Mouse (Mus musculus) intestine, embryonic 16.5 days (tissue): ENCODE measurements at regions not wholly inside any gene's neighbourhood (a gene's known extent, or its start where the extent isn't known, plus 50 kb on each side); places are given as distances from the start of the nearest gene placed in this dataset.

Experiments
- ATAC-seq: fragments of 200-750 bp; cut with Nextera tagmentation; 2 replicates; pipeline ENCODE4 v1.8.0; 2017; ENCODE audit warnings: moderate TSS enrichment, moderate library complexity
- H3K27ac ChIP-seq: fragments of 300-500 bp; sonication (generic); 2 replicates; pipeline ENCODE4 v1.5.1; 2014; ENCODE audit warnings: mild to moderate bottlenecking, low read length
- H3K27me3 ChIP-seq: fragments of 300-500 bp; sonication (generic); replicated peaks from 2 replicates; pipeline ENCODE4 v1.6.1; 2014; ENCODE audit warnings: low read length, control low read depth, mixed read lengths; ENCODE audit not compliant: control insufficient read depth, insufficient read depth
- H3K36me3 ChIP-seq: fragments of 300-500 bp; sonication (generic); 2 replicates; pipeline ENCODE4 v1.6.1; 2014; ENCODE audit warnings: low read length, control low read depth; ENCODE audit not compliant: control insufficient read depth, insufficient read depth
- H3K4me1 ChIP-seq: fragments of 300-500 bp; sonication (generic); 2 replicates; pipeline ENCODE4 v1.6.1; 2014; ENCODE audit warnings: low read length, control low read depth, mixed read lengths; ENCODE audit not compliant: control insufficient read depth, insufficient read depth
- H3K4me2 ChIP-seq: fragments of 300-500 bp; sonication (generic); 2 replicates; pipeline ENCODE4 v1.6.1; 2014; ENCODE audit warnings: low read depth, low read length, control low read depth
- H3K4me3 ChIP-seq: fragments of 300-500 bp; sonication (generic); 2 replicates; pipeline ENCODE4 v1.5.1; 2014; ENCODE audit warnings: mild to moderate bottlenecking, low read length
- H3K9ac ChIP-seq: fragments of 300-500 bp; sonication (generic); 2 replicates; pipeline ENCODE4 v1.6.1; 2014; ENCODE audit warnings: low read depth, low read length
- H3K9me3 ChIP-seq: fragments of 300-500 bp; sonication (generic); 2 replicates; pipeline ENCODE4 v1.6.1; 2016; ENCODE audit warnings: low read length, control low read depth; ENCODE audit not compliant: control insufficient read depth
- WGBS: fragments of 180-500 bp; shearing (Covaris S2); extraction: QIAGEN DNeasy Blood & Tissue Kit; methylation state at CpG from one replicate; pipeline ENCODE4 v1.1.7; 2014; 5-methylcytosine and 5-hydroxymethylcytosine counted together

DNA sequence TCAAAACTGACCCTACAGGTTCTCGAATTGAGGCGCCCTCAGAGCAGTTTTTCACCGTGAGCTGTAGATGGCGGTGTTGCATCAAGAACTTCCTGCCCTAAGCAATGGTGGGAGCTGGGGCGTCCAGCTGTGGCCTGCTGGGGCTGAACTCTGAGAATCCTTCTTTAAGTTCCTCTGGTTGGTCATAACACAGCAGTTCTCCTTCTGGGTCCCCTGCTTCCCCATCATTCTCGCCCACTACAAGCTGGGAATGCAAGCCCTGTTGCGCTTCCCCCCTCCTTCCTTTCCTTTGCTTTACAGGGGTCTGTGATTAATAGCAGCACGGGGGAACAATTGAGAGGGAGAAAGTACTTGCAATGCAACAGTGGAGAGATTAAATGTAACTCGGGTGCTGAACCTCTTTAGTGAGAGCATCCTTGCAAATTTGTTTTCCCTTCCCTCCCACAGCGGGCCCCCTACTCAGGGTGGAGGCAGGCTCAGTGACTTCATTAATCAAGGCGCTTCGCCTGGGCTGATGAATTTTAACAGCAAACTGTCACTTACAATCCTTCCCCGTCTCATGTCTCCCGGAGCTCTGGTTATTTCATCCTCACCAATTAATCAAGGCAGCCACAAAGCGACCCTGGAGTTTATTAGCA, 794.3 kb upstream of the Api5 start:
- Histone ChIP-seq H3K36me3 (no peaks in the 10 kb centered on the region), H3K4me1 (no peaks in the 10 kb centered on the region), H3K4me3 (no peak overlapping the region), H3K9me3 (no peaks in the 10 kb centered on the region), H3K27me3 (no peaks in the 10 kb centered on the region), H3K4me2 (peak overlapping the region; percentile 32; the same call in 1 of the 2 replicates), H3K27ac (no peak overlapping the region), H3K9ac (no peak overlapping the region)
- ATAC-seq, result peak; percentile 91
- 7% methylated on average over 15 of the region's 15 CpGs for WGBS

GRCm38 (mm10) chr2:95231739-95232134, 793.8 kb upstream of the Api5 start:
- no peaks in the 10 kb centered on the region for H3K36me3 ChIP-seq
- H3K4me2 ChIP-seq, result 0 out of 2 replicates have a peak overlapping the region, but pooled peaks have one; percentile 32
- no peak overlapping the region for H3K27ac ChIP-seq
- no peaks in the 10 kb centered on the region for H3K27me3 ChIP-seq
- no peaks in the 10 kb centered on the region for H3K9me3 ChIP-seq
- no peak for ATAC-seq
- no peak overlapping the region for H3K4me3 ChIP-seq
- no peaks in the 10 kb centered on the region for H3K4me1 ChIP-seq
- 28% methylated on average over 9 of the region's 9 CpGs for WGBS
- H3K9ac ChIP-seq, result no peak overlapping the region

DNA sequence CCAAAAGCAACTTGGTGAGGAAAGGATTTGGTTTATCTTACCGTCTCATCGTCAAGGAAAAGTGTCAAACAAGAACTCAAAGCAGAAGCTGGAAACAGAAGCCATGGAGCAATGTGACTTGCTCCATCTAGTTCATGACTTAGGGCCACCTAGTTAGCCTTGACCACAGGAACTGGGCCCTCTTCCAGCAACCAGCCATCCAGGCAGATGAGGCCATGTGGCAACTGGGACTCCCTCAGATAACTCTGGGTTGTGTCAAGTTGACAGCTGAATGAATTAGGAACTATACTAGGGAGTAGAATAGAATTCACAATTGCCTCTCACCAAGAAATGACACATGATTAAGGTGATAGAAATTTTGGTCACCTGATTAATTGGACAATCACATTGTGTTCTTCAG, 791.5 kb upstream of the Api5 start:
- 74% methylated on average over 2 of the region's 2 CpGs for WGBS
- ATAC-seq, result no peak
- H3K4me1 ChIP-seq, result no peaks in the 10 kb centered on the region

GRCm38 (mm10) chr2:95210216-95210941, 772.4 kb upstream of the Api5 start:
- Histone ChIP-seq H3K4me1 (no peaks in the 10 kb centered on the region), H3K36me3 (no peaks in the 10 kb centered on the region), H3K4me2 (no peak overlapping the region), H3K27ac (no peak overlapping the region), H3K27me3 (no peaks in the 10 kb centered on the region), H3K4me3 (no peak overlapping the region), H3K9me3 (no peaks in the 10 kb centered on the region), H3K9ac (no peak overlapping the region)
- no peak for ATAC-seq
- 20% methylated on average over 4 of the region's 4 CpGs for WGBS

More for the DNA sequence above, 791.5 kb upstream of the Api5 start:
- Histone ChIP-seq H3K27me3 (no peaks in the 10 kb centered on the region), H3K9ac (no peak overlapping the region), H3K9me3 (no peaks in the 10 kb centered on the region), H3K4me2 (no peak overlapping the region), H3K36me3 (no peaks in the 10 kb centered on the region), H3K4me3 (no peak overlapping the region), H3K27ac (no peak overlapping the region)
